Mouse (Mus musculus): ENCODE results near the gene Vezt. TPM values are rescaled to one million over a fixed set of nuclear protein-coding genes. Genes with fewer than 3 reads are reported as not detected.

Gene Vezt
- polyA plus RNA-seq, 1 experiment from 2014 or later: 25.7 TPM

DNA sequence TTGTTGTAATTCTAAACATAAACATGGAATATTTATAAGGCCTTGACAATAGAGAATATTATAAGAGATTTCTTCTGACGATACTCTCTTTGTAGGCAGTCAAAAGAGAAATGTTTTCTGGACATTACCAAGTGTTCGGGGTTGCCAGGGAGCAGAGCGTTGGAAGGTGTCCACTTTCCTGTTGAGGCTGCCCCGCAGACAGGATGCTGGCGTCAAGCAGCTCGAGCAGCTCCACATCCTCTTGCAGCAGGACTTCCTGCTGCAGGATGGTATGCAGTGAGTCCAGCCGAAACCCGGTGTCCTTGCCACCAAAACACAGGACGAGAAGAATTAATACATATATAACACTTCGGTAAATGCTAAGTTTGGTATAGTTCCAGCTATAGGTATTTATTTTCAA lies 35.4 kb downstream of the Vezt start:
- no peak overlapping the region for H3K9ac ChIP-seq (ENCODE audit: low read length)
- no peak overlapping the region for H3K4me3 ChIP-seq (ENCODE audit: control insufficient read depth in 1 of 2, insufficient read depth in 1 of 2, low read depth in 1 of 2, low read length in 2 of 2)
- no peak overlapping the region for H3K27ac ChIP-seq (replicated peaks in 1 of 2; ENCODE audit: control insufficient read depth in 1 of 2, insufficient read depth in 1 of 2, low read depth in 2 of 2, low read length in 2 of 2)
- no peaks in the 10 kb centered on the region; a peak in 1 of 4 replicates for H3K4me1 ChIP-seq (ENCODE audit: control insufficient read depth in 2 of 2, insufficient read depth in 2 of 2, low read length in 2 of 2)
- 66% methylated on average over 10 of the region's 10 CpGs for WGBS
- H3K9me3 ChIP-seq (ENCODE audit: control insufficient read depth, low read length): no peaks in the 10 kb centered on the region
- no peak overlapping the region for H3K4me2 ChIP-seq (ENCODE audit: low read length)
- no peaks in the 10 kb centered on the region for H3K27me3 ChIP-seq (ENCODE audit: control insufficient read depth, insufficient read depth, low read length)
- 0 out of 2 replicates have a peak, but pooled peaks have one; percentile 59 for ATAC-seq (ENCODE audit: insufficient number of reproducible peaks, insufficient read depth, low FRiP score, low read depth)
- peaks cover 91% of the 10 kb centered on the region for H3K36me3 ChIP-seq (ENCODE audit: control insufficient read depth, insufficient read depth, low read length)

DNA sequence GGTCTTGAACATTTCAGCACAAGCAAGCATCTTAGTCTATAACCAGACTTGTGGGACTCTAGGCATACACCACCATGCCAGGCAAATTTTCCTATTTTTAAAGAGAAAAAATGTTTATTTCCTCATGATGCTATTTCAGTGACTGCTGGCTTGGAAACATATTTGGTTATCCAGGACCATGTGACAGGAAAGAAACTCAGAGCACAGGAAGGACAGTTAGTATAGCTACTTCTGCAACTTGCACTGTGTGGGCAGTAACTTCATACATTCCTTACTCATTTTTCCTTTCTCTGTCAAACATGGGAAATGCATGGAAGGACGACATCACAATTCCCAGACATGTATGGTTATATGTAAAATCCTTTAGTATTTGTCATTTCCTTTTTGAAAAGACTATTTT lies 36.3 kb downstream of the Vezt start:
- no peak overlapping the region for H3K27ac ChIP-seq (replicated peaks in 1 of 2; ENCODE audit: control insufficient read depth in 1 of 2, insufficient read depth in 1 of 2, low read depth in 2 of 2, low read length in 2 of 2)
- peaks cover 0 to 3% of the 10 kb centered on the region in 2 experiments; a peak in 1 of 4 replicates for H3K4me1 ChIP-seq (ENCODE audit: control insufficient read depth in 2 of 2, insufficient read depth in 2 of 2, low read length in 2 of 2)
- no peak overlapping the region for H3K4me3 ChIP-seq (ENCODE audit: control insufficient read depth in 1 of 2, insufficient read depth in 1 of 2, low read depth in 1 of 2, low read length in 2 of 2)
- no peaks in the 10 kb centered on the region for H3K27me3 ChIP-seq (ENCODE audit: control insufficient read depth, insufficient read depth, low read length)
- no peak overlapping the region for H3K4me2 ChIP-seq (ENCODE audit: low read length)
- H3K36me3 ChIP-seq (ENCODE audit: control insufficient read depth, insufficient read depth, low read length): peaks cover 93% of the 10 kb centered on the region
- ATAC-seq (ENCODE audit: insufficient number of reproducible peaks, insufficient read depth, low FRiP score, low read depth): no peak
- H3K9me3 ChIP-seq (ENCODE audit: control insufficient read depth, low read length): no peaks in the 10 kb centered on the region
- H3K9ac ChIP-seq (ENCODE audit: low read length): no peak overlapping the region
- 70% methylated on average over 1 of the region's 1 CpGs for WGBS

- Histone ChIP-seq H3K4me2 (ENCODE audit: low read length) (no peak overlapping the region), H3K4me1 (ENCODE audit: control insufficient read depth in 2 of 2, insufficient read depth in 2 of 2, low read length in 2 of 2) (peaks cover 0 to 3% of the 10 kb centered on the region in 2 experiments; a peak in 2 of 4 replicates), H3K27ac (replicated peaks in 1 of 2; ENCODE audit: control insufficient read depth in 1 of 2, insufficient read depth in 1 of 2, low read depth in 2 of 2, low read length in 2 of 2) (no peak overlapping the region), H3K9ac (ENCODE audit: low read length) (no peak overlapping the region), H3K27me3 (ENCODE audit: control insufficient read depth, insufficient read depth, low read length) (no peaks in the 10 kb centered on the region), H3K9me3 (ENCODE audit: control insufficient read depth, low read length) (no peaks in the 10 kb centered on the region), H3K4me3 (ENCODE audit: control insufficient read depth in 1 of 2, insufficient read depth in 1 of 2, low read depth in 1 of 2, low read length in 2 of 2) (no peak overlapping the region), H3K36me3 (ENCODE audit: control insufficient read depth, insufficient read depth, low read length) (peaks cover 91% of the 10 kb centered on the region)
- 100% methylated on average over 1 of the region's 1 CpGs for WGBS
- ATAC-seq (ENCODE audit: insufficient number of reproducible peaks, insufficient read depth, low FRiP score, low read depth): no peak
Observed at GRCm38 (mm10) chr10:93995100-93995499, 40.5 kb downstream of the Vezt start.

- Histone ChIP-seq H3K27me3 (ENCODE audit: control insufficient read depth, insufficient read depth, low read length) (no peaks in the 10 kb centered on the region), H3K4me2 (ENCODE audit: low read length) (no peak overlapping the region), H3K36me3 (ENCODE audit: control insufficient read depth, insufficient read depth, low read length) (peaks cover 89% of the 10 kb centered on the region), H3K4me1 (ENCODE audit: control insufficient read depth in 2 of 2, insufficient read depth in 2 of 2, low read length in 2 of 2) (peaks cover 0 to 3% of the 10 kb centered on the region in 2 experiments; a peak in 1 of 4 replicates), H3K4me3 (ENCODE audit: control insufficient read depth in 1 of 2, insufficient read depth in 1 of 2, low read depth in 1 of 2, low read length in 2 of 2) (no peak overlapping the region), H3K27ac (replicated peaks in 1 of 2; ENCODE audit: control insufficient read depth in 1 of 2, insufficient read depth in 1 of 2, low read depth in 2 of 2, low read length in 2 of 2) (no peak overlapping the region; a peak in 1 of 4 replicates), H3K9ac (ENCODE audit: low read length) (no peak overlapping the region), H3K9me3 (ENCODE audit: control insufficient read depth, low read length) (no peaks in the 10 kb centered on the region)
- WGBS: 75% methylated on average over 10 of the region's 10 CpGs
- ATAC-seq (ENCODE audit: insufficient number of reproducible peaks, insufficient read depth, low FRiP score, low read depth): no peak
Observed at GRCm38 (mm10) chr10:93994136-93994535, 41.5 kb downstream of the Vezt start.

DNA sequence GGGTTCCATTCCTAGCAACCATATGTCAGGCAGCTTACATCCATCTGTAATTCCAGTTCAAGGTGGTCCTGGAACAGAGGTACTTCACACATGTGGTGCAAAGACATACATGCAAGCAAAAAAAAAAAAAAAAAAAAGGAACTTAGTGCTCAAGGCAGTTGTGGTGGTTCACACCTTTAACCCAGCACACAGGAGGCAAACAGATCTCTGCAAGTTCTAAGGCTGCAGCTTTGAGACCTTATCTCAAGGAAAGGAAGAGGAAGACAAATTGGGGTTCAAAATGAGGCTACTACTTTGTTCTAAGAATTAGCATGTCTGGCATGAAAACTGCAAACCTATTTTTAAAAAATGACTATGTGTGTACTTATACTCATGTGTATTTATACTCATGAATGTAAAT lies 50.3 kb downstream of the Vezt start:
- Histone ChIP-seq H3K4me2 (ENCODE audit: low read length) (no peak overlapping the region), H3K4me1 (ENCODE audit: control insufficient read depth in 2 of 2, insufficient read depth in 2 of 2, low read length in 2 of 2) (no peaks in the 10 kb centered on the region), H3K36me3 (ENCODE audit: control insufficient read depth, insufficient read depth, low read length) (peaks cover 67% of the 10 kb centered on the region), H3K9ac (ENCODE audit: low read length) (no peak overlapping the region), H3K27me3 (ENCODE audit: control insufficient read depth, insufficient read depth, low read length) (no peaks in the 10 kb centered on the region), H3K4me3 (ENCODE audit: control insufficient read depth in 1 of 2, insufficient read depth in 1 of 2, low read depth in 1 of 2, low read length in 2 of 2) (no peak overlapping the region), H3K9me3 (ENCODE audit: control insufficient read depth, low read length) (no peaks in the 10 kb centered on the region), H3K27ac (replicated peaks in 1 of 2; ENCODE audit: control insufficient read depth in 1 of 2, insufficient read depth in 1 of 2, low read depth in 2 of 2, low read length in 2 of 2) (no peak overlapping the region)
- no peak for ATAC-seq (ENCODE audit: insufficient number of reproducible peaks, insufficient read depth, low FRiP score, low read depth)

DNA sequence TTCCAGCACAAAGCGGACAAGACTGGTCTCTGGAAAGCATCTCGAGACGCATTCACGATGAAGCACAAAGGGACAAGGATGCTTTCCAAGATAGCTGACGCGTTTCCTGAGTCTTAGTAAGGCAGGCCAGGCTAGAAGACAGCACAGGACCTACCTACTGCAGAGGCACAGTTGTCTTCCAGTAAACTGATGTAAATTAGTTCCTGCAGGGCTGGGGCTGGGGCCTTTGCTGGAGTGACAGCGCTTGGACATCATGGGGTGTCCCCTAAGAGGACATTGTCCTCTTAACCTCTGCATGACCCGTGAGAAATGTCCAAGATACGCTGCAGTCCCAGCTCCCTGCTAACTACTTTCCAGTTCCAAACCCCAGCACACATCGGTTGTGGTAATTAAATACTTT lies 66.3 kb downstream of the Vezt start:
- no peaks in the 10 kb centered on the region for H3K27me3 ChIP-seq (ENCODE audit: control insufficient read depth, insufficient read depth, low read length)
- no peak overlapping the region for H3K9ac ChIP-seq (ENCODE audit: low read length)
- no peak overlapping the region for H3K27ac ChIP-seq (replicated peaks in 1 of 2; ENCODE audit: control insufficient read depth in 1 of 2, insufficient read depth in 1 of 2, low read depth in 2 of 2, low read length in 2 of 2)
- peaks cover 67% of the 10 kb centered on the region for H3K36me3 ChIP-seq (ENCODE audit: control insufficient read depth, insufficient read depth, low read length)
- no peak overlapping the region for H3K4me2 ChIP-seq (ENCODE audit: low read length)
- no peaks in the 10 kb centered on the region for H3K4me1 ChIP-seq (ENCODE audit: control insufficient read depth in 2 of 2, insufficient read depth in 2 of 2, low read length in 2 of 2)
- no peaks in the 10 kb centered on the region for H3K9me3 ChIP-seq (ENCODE audit: control insufficient read depth, low read length)
- no peak overlapping the region for H3K4me3 ChIP-seq (ENCODE audit: control insufficient read depth in 1 of 2, insufficient read depth in 1 of 2, low read depth in 1 of 2, low read length in 2 of 2)
- 63% methylated on average over 10 of the region's 10 CpGs for WGBS
- ATAC-seq (ENCODE audit: insufficient number of reproducible peaks, insufficient read depth, low FRiP score, low read depth): no peak

DNA sequence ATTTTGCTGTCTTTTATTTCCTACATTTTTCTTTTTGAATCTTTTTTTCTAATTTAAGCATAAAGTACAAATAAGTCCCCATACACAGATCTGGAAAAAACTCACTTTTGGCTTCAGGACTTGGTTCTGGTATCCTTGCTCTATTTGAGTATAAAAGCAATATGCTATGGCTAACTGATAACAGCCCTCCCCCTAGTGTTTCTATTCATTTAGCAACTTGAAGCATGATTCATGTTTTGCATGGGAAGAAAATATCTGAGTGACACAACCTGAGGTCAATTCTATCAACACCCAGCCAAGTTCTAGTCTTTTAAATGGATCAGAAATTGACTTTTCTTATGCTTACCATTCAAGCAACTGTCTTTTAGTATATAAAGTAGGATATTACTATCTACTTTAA lies 68.1 kb downstream of the Vezt start:
- ATAC-seq (ENCODE audit: insufficient number of reproducible peaks, insufficient read depth, low FRiP score, low read depth): no peak
- no peaks in the 10 kb centered on the region for H3K27me3 ChIP-seq (ENCODE audit: control insufficient read depth, insufficient read depth, low read length)
- no peak overlapping the region for H3K4me2 ChIP-seq (ENCODE audit: low read length)

DNA sequence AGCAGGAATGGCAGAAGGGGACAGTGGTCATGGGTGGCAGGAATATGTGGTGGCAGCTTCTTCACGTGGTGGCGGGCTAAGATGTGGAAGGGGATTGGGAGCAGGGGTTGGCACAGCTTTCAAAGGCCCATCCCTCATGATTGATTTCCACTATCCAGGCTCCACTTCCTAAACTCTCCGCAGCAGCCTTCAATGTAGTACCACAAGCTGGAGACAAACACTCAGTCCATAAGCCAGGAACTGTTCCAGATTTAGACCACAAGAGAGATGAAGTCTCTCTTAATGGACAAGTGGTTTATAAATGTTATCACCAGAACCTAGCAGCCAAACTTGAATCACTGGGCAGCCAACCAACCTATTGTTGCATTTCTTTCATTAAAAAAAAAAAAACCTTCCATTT lies 81.6 kb downstream of the Vezt start:
- H3K36me3 ChIP-seq (ENCODE audit: control insufficient read depth, insufficient read depth, low read length): no peaks in the 10 kb centered on the region
- H3K9me3 ChIP-seq (ENCODE audit: control insufficient read depth, low read length): no peaks in the 10 kb centered on the region

More for the DNA sequence above, 68.1 kb downstream of the Vezt start:
- H3K9me3 ChIP-seq (ENCODE audit: control insufficient read depth, low read length): no peaks in the 10 kb centered on the region
- H3K9ac ChIP-seq (ENCODE audit: low read length): no peak overlapping the region
- H3K27ac ChIP-seq (replicated peaks in 1 of 2; ENCODE audit: control insufficient read depth in 1 of 2, insufficient read depth in 1 of 2, low read depth in 2 of 2, low read length in 2 of 2): no peak overlapping the region
- H3K4me1 ChIP-seq (ENCODE audit: control insufficient read depth in 2 of 2, insufficient read depth in 2 of 2, low read length in 2 of 2): no peaks in the 10 kb centered on the region
- no peak overlapping the region for H3K4me3 ChIP-seq (ENCODE audit: control insufficient read depth in 1 of 2, insufficient read depth in 1 of 2, low read depth in 1 of 2, low read length in 2 of 2)
- H3K36me3 ChIP-seq (ENCODE audit: control insufficient read depth, insufficient read depth, low read length): peaks cover 62% of the 10 kb centered on the region

More for the DNA sequence above, 81.6 kb downstream of the Vezt start:
- Histone ChIP-seq H3K4me2 (ENCODE audit: low read length) (no peak overlapping the region), H3K4me3 (ENCODE audit: control insufficient read depth in 1 of 2, insufficient read depth in 1 of 2, low read depth in 1 of 2, low read length in 2 of 2) (no peak overlapping the region), H3K4me1 (ENCODE audit: control insufficient read depth in 2 of 2, insufficient read depth in 2 of 2, low read length in 2 of 2) (peaks cover 2 to 12% of the 10 kb centered on the region in 2 experiments; a peak in 3 of 4 replicates), H3K9ac (ENCODE audit: low read length) (no peak overlapping the region), H3K27me3 (ENCODE audit: control insufficient read depth, insufficient read depth, low read length) (no peaks in the 10 kb centered on the region), H3K27ac (replicated peaks in 1 of 2; ENCODE audit: control insufficient read depth in 1 of 2, insufficient read depth in 1 of 2, low read depth in 2 of 2, low read length in 2 of 2) (no peak overlapping the region)
- WGBS: 69% methylated on average over 3 of the region's 3 CpGs
- ATAC-seq (ENCODE audit: insufficient number of reproducible peaks, insufficient read depth, low FRiP score, low read depth): no peak
